Mouse (Mus musculus): ENCODE results near the gene Ctsg. TPM values are rescaled to one million over a fixed set of nuclear protein-coding genes. Genes with fewer than 3 reads are reported as not detected.
"Not testable (repeated sequence)": the region's sequence is repeated elsewhere in the genome, so short reads cannot be mapped to it uniquely, and the experiment has no call there.

Ctsg gene
- polyA plus RNA-seq, 1 experiment = not detected

DNA sequence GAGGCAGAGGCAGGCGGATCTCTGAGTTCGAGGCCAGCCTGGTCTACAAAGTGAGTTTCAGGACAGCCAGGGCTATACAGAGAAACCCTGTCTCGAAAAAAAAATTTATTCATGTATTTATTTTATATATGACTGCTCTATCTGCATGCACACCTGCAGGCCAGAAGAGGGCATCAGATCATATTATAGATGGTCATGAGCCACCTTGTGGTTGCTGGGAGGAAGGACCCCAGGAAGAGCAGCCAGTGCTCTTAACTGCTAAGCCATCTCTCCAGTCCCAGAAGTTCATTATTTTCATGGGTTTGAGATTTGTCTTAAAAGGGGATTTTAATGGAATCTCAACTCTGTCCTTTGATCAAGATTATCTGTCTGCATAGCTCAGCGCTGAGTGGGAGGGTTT, 3.4 kb downstream of the Ctsg start:
- H3K27ac ChIP-seq (ENCODE audit: insufficient read depth, low read depth, low read length) = no peak overlapping the region
- no peak overlapping the region for H3K4me3 ChIP-seq (ENCODE audit: insufficient read depth, low read length)
- peaks cover 4% of the 10 kb centered on the region for H3K4me1 ChIP-seq (ENCODE audit: control insufficient read depth, insufficient read depth, low read length)
- TF ChIP-seq CTCF (IDR thresholded peaks at IDR 0.05; ENCODE audit: low read depth, low read length) (peak; percentile 64), POLR2A (IDR thresholded peaks at IDR 0.05; ENCODE audit: borderline replicate concordance, low read depth, low read length) (no peak)

GRCm38 (mm10) chr14:56097597-56097996, 4.8 kb downstream of the Ctsg start:
- no peak overlapping the region for H3K27ac ChIP-seq (ENCODE audit: insufficient read depth, low read depth, low read length)
- TF ChIP-seq CTCF (IDR thresholded peaks at IDR 0.05; ENCODE audit: low read depth, low read length) (no peak), POLR2A (IDR thresholded peaks at IDR 0.05; ENCODE audit: borderline replicate concordance, low read depth, low read length) (no peak)
- H3K4me3 ChIP-seq (ENCODE audit: insufficient read depth, low read length) = no peak overlapping the region
- H3K4me1 ChIP-seq (ENCODE audit: control insufficient read depth, insufficient read depth, low read length) = peaks cover 4% of the 10 kb centered on the region

DNA sequence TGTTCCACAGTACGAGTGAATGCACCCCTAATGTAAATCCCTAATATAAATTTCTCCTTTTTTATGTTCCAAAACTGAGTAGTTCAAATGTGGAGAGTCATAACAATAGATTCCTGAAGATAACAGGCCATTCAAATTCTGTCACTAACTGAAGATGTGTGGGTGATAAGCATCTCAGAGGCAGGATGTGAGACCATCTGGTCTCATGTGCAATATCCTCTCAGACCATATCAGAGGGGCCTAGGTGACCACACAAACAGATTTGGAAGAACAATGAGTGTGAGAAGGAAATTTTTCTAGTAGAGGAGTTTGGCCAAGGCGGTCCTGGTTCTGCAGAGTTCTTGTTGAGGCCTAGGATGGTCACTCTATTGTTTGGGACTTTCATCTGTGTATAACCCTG, 9.0 kb downstream of the Ctsg start:
- TF ChIP-seq POLR2A (IDR thresholded peaks at IDR 0.05; ENCODE audit: borderline replicate concordance, low read depth, low read length) (no peak), CTCF (IDR thresholded peaks at IDR 0.05; ENCODE audit: low read depth, low read length) (no peak)
- Histone ChIP-seq H3K4me3 (ENCODE audit: insufficient read depth, low read length) (no peak overlapping the region), H3K4me1 (ENCODE audit: control insufficient read depth, insufficient read depth, low read length) (no peaks in the 10 kb centered on the region), H3K27ac (ENCODE audit: insufficient read depth, low read depth, low read length) (no peak overlapping the region)

GRCm38 (mm10) chr14:56086711-56087110, 15.7 kb downstream of the Ctsg start:
- TF ChIP-seq CTCF (IDR thresholded peaks at IDR 0.05; ENCODE audit: low read depth, low read length) (no peak), POLR2A (IDR thresholded peaks at IDR 0.05; ENCODE audit: borderline replicate concordance, low read depth, low read length) (no peak)
- Histone ChIP-seq H3K4me1 (ENCODE audit: control insufficient read depth, insufficient read depth, low read length) (no peaks in the 10 kb centered on the region), H3K27ac (ENCODE audit: insufficient read depth, low read depth, low read length) (no peak overlapping the region), H3K4me3 (ENCODE audit: insufficient read depth, low read length) (no peak overlapping the region)

DNA sequence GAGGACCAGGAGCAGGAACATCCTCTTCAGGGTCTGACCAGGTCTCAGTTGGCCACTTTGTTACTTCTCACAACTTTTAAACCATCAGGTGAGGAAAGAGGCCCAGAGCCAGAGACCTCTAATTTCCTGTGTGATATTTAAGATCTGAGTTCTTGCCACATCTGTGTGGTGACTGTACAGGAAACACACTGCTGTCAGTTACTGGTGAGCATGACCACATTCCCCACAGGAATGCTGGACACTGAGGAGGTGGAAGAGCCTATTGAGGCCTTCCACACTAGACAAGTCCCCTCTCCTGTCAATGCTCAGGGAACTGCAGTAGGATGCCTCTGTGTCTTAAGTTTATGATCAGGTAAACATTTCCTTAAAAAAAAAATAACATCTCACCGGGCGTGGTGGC, 17.2 kb downstream of the Ctsg start, which contains the start of gene Mcpt8:
Gene Mcpt8 (minus strand): TSS at position 107 of the 400 bp plus-strand sequence.
- TF ChIP-seq CTCF (IDR thresholded peaks at IDR 0.05; ENCODE audit: low read depth, low read length) = no peak
- TF ChIP-seq POLR2A (IDR thresholded peaks at IDR 0.05; ENCODE audit: borderline replicate concordance, low read depth, low read length) = no peak
- Histone ChIP-seq H3K4me1 (ENCODE audit: control insufficient read depth, insufficient read depth, low read length) (no peaks in the 10 kb centered on the region), H3K4me3 (ENCODE audit: insufficient read depth, low read length) (no peak within 1 kb of the TSS), H3K27ac (ENCODE audit: insufficient read depth, low read depth, low read length) (no peak within 1 kb of the TSS)

DNA sequence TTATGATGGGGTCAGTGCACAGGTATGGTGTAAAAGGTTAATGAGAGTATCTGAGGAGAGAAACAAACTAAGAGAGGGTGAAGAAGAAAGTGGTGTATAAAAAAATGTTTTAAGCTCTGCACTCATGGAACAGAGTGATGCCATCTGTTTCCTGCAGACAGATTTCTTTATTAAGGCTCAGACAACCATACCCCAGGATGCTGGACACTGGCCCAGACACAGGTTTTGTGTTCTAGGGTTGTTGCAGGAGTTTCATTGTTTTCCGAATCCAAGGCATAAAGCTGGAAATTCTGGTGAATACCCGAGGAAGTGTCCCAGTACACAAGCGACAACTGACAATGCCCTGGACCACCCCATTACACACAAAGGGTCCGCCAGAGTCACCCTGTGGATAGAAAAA, 20.4 kb downstream of the Ctsg start:
- H3K27ac ChIP-seq (ENCODE audit: insufficient read depth, low read depth, low read length) = no peak overlapping the region
- no peaks in the 10 kb centered on the region for H3K4me1 ChIP-seq (ENCODE audit: control insufficient read depth, insufficient read depth, low read length)
- H3K4me3 ChIP-seq (ENCODE audit: insufficient read depth, low read length) = no peak overlapping the region
- TF ChIP-seq CTCF (IDR thresholded peaks at IDR 0.05; ENCODE audit: low read depth, low read length) (no peak), POLR2A (IDR thresholded peaks at IDR 0.05; ENCODE audit: borderline replicate concordance, low read depth, low read length) (no peak)

GRCm38 (mm10) chr14:56062213-56062612, 40.2 kb downstream of the Ctsg start, which contains the start of gene Mcpt4:
TSS of gene Mcpt4 (minus strand) at chr14:56062313.
- not testable (repeated sequence) for H3K4me3 ChIP-seq (ENCODE audit: insufficient read depth, low read length); H3K27ac ChIP-seq (ENCODE audit: insufficient read depth, low read depth, low read length); H3K4me1 ChIP-seq (ENCODE audit: control insufficient read depth, insufficient read depth, low read length)

DNA sequence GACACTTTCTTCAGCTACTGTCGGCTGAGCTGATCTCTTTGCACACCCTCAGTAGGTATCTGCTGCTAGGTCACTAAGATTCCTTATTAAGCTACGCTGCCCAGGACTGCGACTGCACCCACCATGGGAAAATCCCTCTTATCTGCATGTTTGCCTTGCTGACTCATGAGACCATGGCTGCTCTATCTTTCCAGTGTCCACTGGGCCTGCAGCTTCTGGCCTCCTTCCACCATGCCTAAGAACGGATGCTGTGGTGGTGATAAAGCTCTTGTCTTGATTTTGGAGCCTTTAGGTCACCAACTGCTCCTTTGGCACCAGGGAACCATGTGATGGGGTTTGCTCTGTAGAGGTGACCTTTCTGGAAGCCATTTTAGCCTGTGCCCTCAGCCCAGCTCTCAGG, 44.7 kb downstream of the Ctsg start:
- TF ChIP-seq CTCF (IDR thresholded peaks at IDR 0.05; ENCODE audit: low read depth, low read length) (no peak), POLR2A (IDR thresholded peaks at IDR 0.05; ENCODE audit: borderline replicate concordance, low read depth, low read length) (no peak)
- Histone ChIP-seq H3K4me3 (ENCODE audit: insufficient read depth, low read length) (no peak overlapping the region), H3K4me1 (ENCODE audit: control insufficient read depth, insufficient read depth, low read length) (no peaks in the 10 kb centered on the region), H3K27ac (ENCODE audit: insufficient read depth, low read depth, low read length) (no peak overlapping the region)

DNA sequence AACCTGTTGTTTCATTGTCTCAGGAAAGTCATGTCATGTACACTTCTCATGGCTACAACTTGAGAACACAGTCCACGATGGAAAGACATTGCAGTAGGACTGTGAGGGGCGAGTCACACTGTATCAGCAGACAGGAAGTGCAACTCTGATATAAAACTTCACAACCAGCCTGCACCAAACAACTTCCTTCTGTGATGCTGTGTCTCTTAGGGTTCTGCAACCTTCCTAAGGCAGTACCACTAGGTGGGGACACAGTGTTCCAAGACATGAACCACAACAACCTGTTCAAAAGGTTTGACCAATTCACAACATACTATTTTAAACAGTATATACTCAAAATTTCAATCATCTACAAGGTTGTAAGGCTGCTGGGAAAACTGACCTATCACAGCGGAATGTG, 47.0 kb downstream of the Ctsg start:
- no peak overlapping the region for H3K27ac ChIP-seq (ENCODE audit: insufficient read depth, low read depth, low read length)
- no peaks in the 10 kb centered on the region for H3K4me1 ChIP-seq (ENCODE audit: control insufficient read depth, insufficient read depth, low read length)
- H3K4me3 ChIP-seq (ENCODE audit: insufficient read depth, low read length) = no peak overlapping the region
- no peak for TF ChIP-seq POLR2A (IDR thresholded peaks at IDR 0.05; ENCODE audit: borderline replicate concordance, low read depth, low read length)
- TF ChIP-seq CTCF (IDR thresholded peaks at IDR 0.05; ENCODE audit: low read depth, low read length) = no peak

Other genes with a start within 250 kb of the Ctsg start
- 2.3 and 3.2 TPM in 2 replicates for gene Nynrin, start 248.6 kb downstream of the Ctsg start, polyA plus RNA-seq (2012; ENCODE audit: insufficient read depth, insufficient read length, missing spikeins)
- gene Cbln3, start 218.2 kb downstream of the Ctsg start, polyA plus RNA-seq (2012; ENCODE audit: insufficient read depth, insufficient read length, missing spikeins) = 0.16 TPM in 1 of 2 replicates, not detected in the other
- gene Khnyn, start 217.6 kb downstream of the Ctsg start, polyA plus RNA-seq (2012; ENCODE audit: insufficient read depth, insufficient read length, missing spikeins) = 26.8 and 28.9 TPM in 2 replicates
- 2.0 and 3.2 TPM in 2 replicates for gene Sdr39u1, start 202.3 kb downstream of the Ctsg start, polyA plus RNA-seq (2012; ENCODE audit: insufficient read depth, insufficient read length, missing spikeins)
- gene Cma1, start 157.9 kb downstream of the Ctsg start, polyA plus RNA-seq (2012; ENCODE audit: insufficient read depth, insufficient read length, missing spikeins) = not detected in 2 replicates
- not detected in 2 replicates for gene Cma2, start 151.6 kb downstream of the Ctsg start, polyA plus RNA-seq (2012; ENCODE audit: insufficient read depth, insufficient read length, missing spikeins)
- gene Mcpt1, start 84.6 kb downstream of the Ctsg start, polyA plus RNA-seq (2012; ENCODE audit: insufficient read depth, insufficient read length, missing spikeins) = not detected in 2 replicates
- not detected in 2 replicates for gene Mcpt9, start 72.1 kb downstream of the Ctsg start, polyA plus RNA-seq (2012; ENCODE audit: insufficient read depth, insufficient read length, missing spikeins)
- gene Mcpt2, start 60.5 kb downstream of the Ctsg start, polyA plus RNA-seq (2012; ENCODE audit: insufficient read depth, insufficient read length, missing spikeins) = not detected in 2 replicates
- not detected in 2 replicates for gene Mcpt4, start 40.3 kb downstream of the Ctsg start, polyA plus RNA-seq (2012; ENCODE audit: insufficient read depth, insufficient read length, missing spikeins)
- gene Mcpt8, start 17.3 kb downstream of the Ctsg start, polyA plus RNA-seq (2012; ENCODE audit: insufficient read depth, insufficient read length, missing spikeins) = 0.67 TPM in 1 of 2 replicates, not detected in the other
- gene Gzme, start 18.1 kb upstream of the Ctsg start, polyA plus RNA-seq (2012; ENCODE audit: insufficient read depth, insufficient read length, missing spikeins) = 0.60 and 1.1 TPM in 2 replicates
- gene Gzmd, start 30.0 kb upstream of the Ctsg start, polyA plus RNA-seq (2012; ENCODE audit: insufficient read depth, insufficient read length, missing spikeins) = not detected in 2 replicates
- not detected in 2 replicates for gene Gzmg, start 57.0 kb upstream of the Ctsg start, polyA plus RNA-seq (2012; ENCODE audit: insufficient read depth, insufficient read length, missing spikeins)
- not detected in 2 replicates for gene Gzmn, start 72.0 kb upstream of the Ctsg start, polyA plus RNA-seq (2012; ENCODE audit: insufficient read depth, insufficient read length, missing spikeins)
- gene Gzmf, start 108.8 kb upstream of the Ctsg start, polyA plus RNA-seq (2012; ENCODE audit: insufficient read depth, insufficient read length, missing spikeins) = not detected in 2 replicates
- gene Gzmc, start 132.1 kb upstream of the Ctsg start, polyA plus RNA-seq (2012; ENCODE audit: insufficient read depth, insufficient read length, missing spikeins) = not detected in 2 replicates
- gene Gzmb, start 159.7 kb upstream of the Ctsg start, polyA plus RNA-seq (2012; ENCODE audit: insufficient read depth, insufficient read length, missing spikeins) = not detected in 2 replicates